Mouse (Mus musculus): ENCODE measurements around the gene Tm9sf2. TPM values are rescaled to one million over a fixed set of nuclear protein-coding genes. Genes with fewer than 3 reads are reported as not detected.

Gene Tm9sf2
- polyA plus RNA-seq, 1 experiment from 2014 or later = 120 TPM

GRCm38 (mm10) chr14:122105391-122106285, 1.2 kb upstream of the Tm9sf2 start:
- Histone ChIP-seq H3K4me3 (replicated peaks) (peak overlapping the region; percentile 44), H3K27me3 (no peaks in the 10 kb centered on the region), H3K27ac (peak overlapping the region; percentile 85), H3K9me3 (no peaks in the 10 kb centered on the region), H3K36me3 (replicated peaks) (no peaks in the 10 kb centered on the region; the same call in 1 of the 2 replicates), H3K4me1 (peaks cover 36% of the 10 kb centered on the region), H3K4me2 (peak overlapping the region; percentile 76), H3K9ac (peak overlapping the region; percentile 53; the same call in 1 of the 2 replicates)
- 74% methylated on average over 16 of the region's 16 CpGs for WGBS
- ATAC-seq (ENCODE audit: low FRiP score) = no peak

- peak overlapping the region; percentile 94 for H3K27ac ChIP-seq
- peak; percentile 31; the same call in 1 of the 2 replicates for ATAC-seq (ENCODE audit: low FRiP score)
- H3K9me3 ChIP-seq = no peaks in the 10 kb centered on the region
- no peaks in the 10 kb centered on the region; the same call in 1 of the 2 replicates for H3K36me3 ChIP-seq (replicated peaks)
- WGBS = 6% methylated on average over 42 of the region's 44 CpGs
- H3K4me2 ChIP-seq = peak overlapping the region; percentile 76
- peak overlapping the region; percentile 98 for H3K4me3 ChIP-seq (replicated peaks)
- H3K9ac ChIP-seq = peak overlapping the region; percentile 90
- no peaks in the 10 kb centered on the region for H3K27me3 ChIP-seq
- peaks cover 36% of the 10 kb centered on the region for H3K4me1 ChIP-seq
Observed at GRCm38 (mm10) chr14:122107481-122108214, 810 bp downstream of the Tm9sf2 start.

GRCm38 (mm10) chr14:122111681-122112080, 4.8 kb downstream of the Tm9sf2 start:
- no peaks in the 10 kb centered on the region for H3K9me3 ChIP-seq
- WGBS = 93% methylated on average over 2 of the region's 2 CpGs
- no peak overlapping the region for H3K4me3 ChIP-seq (replicated peaks)

GRCm38 (mm10) chr14:122112311-122112710, 5.5 kb downstream of the Tm9sf2 start:
- H3K4me1 ChIP-seq = peaks cover 21% of the 10 kb centered on the region
- H3K9me3 ChIP-seq = no peaks in the 10 kb centered on the region
- H3K4me2 ChIP-seq = no peak overlapping the region
- H3K36me3 ChIP-seq (replicated peaks) = no peaks in the 10 kb centered on the region; the same call in 1 of the 2 replicates
- H3K27ac ChIP-seq = no peak overlapping the region
- 87% methylated on average over 5 of the region's 5 CpGs for WGBS
- no peak for ATAC-seq (ENCODE audit: low FRiP score)
- H3K9ac ChIP-seq = no peak overlapping the region
- no peaks in the 10 kb centered on the region for H3K27me3 ChIP-seq
- no peak overlapping the region for H3K4me3 ChIP-seq (replicated peaks)

More at GRCm38 (mm10) chr14:122111681-122112080, 4.8 kb downstream of the Tm9sf2 start:
- H3K4me1 ChIP-seq = peaks cover 21% of the 10 kb centered on the region
- no peaks in the 10 kb centered on the region for H3K27me3 ChIP-seq
- no peaks in the 10 kb centered on the region; the same call in 1 of the 2 replicates for H3K36me3 ChIP-seq (replicated peaks)
- ATAC-seq (ENCODE audit: low FRiP score) = no peak
- no peak overlapping the region for H3K9ac ChIP-seq
- no peak overlapping the region for H3K4me2 ChIP-seq
- H3K27ac ChIP-seq = no peak overlapping the region

GRCm38 (mm10) chr14:122116200-122116599, 9.4 kb downstream of the Tm9sf2 start:
- H3K36me3 ChIP-seq (replicated peaks) = peaks cover 4% of the 10 kb centered on the region; the same call in 1 of the 2 replicates
- H3K4me1 ChIP-seq = no peaks in the 10 kb centered on the region
- 95% methylated on average over 1 of the region's 1 CpGs for WGBS
- no peak overlapping the region for H3K9ac ChIP-seq
- no peaks in the 10 kb centered on the region for H3K9me3 ChIP-seq
- H3K4me2 ChIP-seq = no peak overlapping the region
- no peaks in the 10 kb centered on the region for H3K27me3 ChIP-seq
- no peak overlapping the region for H3K4me3 ChIP-seq (replicated peaks)
- H3K27ac ChIP-seq = no peak overlapping the region
- no peak for ATAC-seq (ENCODE audit: low FRiP score)

GRCm38 (mm10) chr14:122130111-122130797, 23.4 kb downstream of the Tm9sf2 start:
- Histone ChIP-seq H3K9ac (no peak overlapping the region), H3K4me1 (no peaks in the 10 kb centered on the region), H3K36me3 (replicated peaks) (peaks cover 36% of the 10 kb centered on the region), H3K4me3 (replicated peaks) (no peak overlapping the region), H3K27me3 (no peaks in the 10 kb centered on the region), H3K4me2 (no peak overlapping the region), H3K27ac (no peak overlapping the region), H3K9me3 (no peaks in the 10 kb centered on the region)
- 89% methylated on average over 5 of the region's 5 CpGs for WGBS
- ATAC-seq (ENCODE audit: low FRiP score) = no peak

- no peaks in the 10 kb centered on the region for H3K27me3 ChIP-seq
- no peak overlapping the region for H3K27ac ChIP-seq
- H3K4me1 ChIP-seq = no peaks in the 10 kb centered on the region
- H3K36me3 ChIP-seq (replicated peaks) = peaks cover 31% of the 10 kb centered on the region
- no peak overlapping the region for H3K9ac ChIP-seq
- ATAC-seq (ENCODE audit: low FRiP score) = no peak
- H3K4me2 ChIP-seq = no peak overlapping the region
- H3K4me3 ChIP-seq (replicated peaks) = no peak overlapping the region
- 88% methylated on average over 2 of the region's 2 CpGs for whole genome bisulfite sequencing
- no peaks in the 10 kb centered on the region for H3K9me3 ChIP-seq
Observed at GRCm38 (mm10) chr14:122131644-122132043, 24.8 kb downstream of the Tm9sf2 start.

- Histone ChIP-seq H3K27me3 (no peaks in the 10 kb centered on the region), H3K4me1 (no peaks in the 10 kb centered on the region), H3K4me3 (replicated peaks) (no peak overlapping the region), H3K4me2 (no peak overlapping the region), H3K9ac (no peak overlapping the region), H3K27ac (no peak overlapping the region), H3K36me3 (replicated peaks) (peaks cover 40% of the 10 kb centered on the region), H3K9me3 (no peaks in the 10 kb centered on the region)
- ATAC-seq (ENCODE audit: low FRiP score) = no peak
- 95% methylated on average over 3 of the region's 3 CpGs for WGBS
Observed at GRCm38 (mm10) chr14:122136368-122136928, 29.6 kb downstream of the Tm9sf2 start.

- Histone ChIP-seq H3K27ac (no peak overlapping the region), H3K4me3 (replicated peaks) (no peak overlapping the region), H3K4me1 (no peaks in the 10 kb centered on the region), H3K4me2 (no peak overlapping the region), H3K27me3 (no peaks in the 10 kb centered on the region), H3K36me3 (replicated peaks) (peaks cover 47% of the 10 kb centered on the region), H3K9ac (no peak overlapping the region), H3K9me3 (no peaks in the 10 kb centered on the region)
- ATAC-seq (ENCODE audit: low FRiP score) = no peak
- 96% methylated on average over 7 of the region's 7 CpGs for WGBS
Observed at GRCm38 (mm10) chr14:122137234-122137633, 30.4 kb downstream of the Tm9sf2 start.

- H3K9me3 ChIP-seq = no peaks in the 10 kb centered on the region
- no peaks in the 10 kb centered on the region for H3K27me3 ChIP-seq
- peaks cover 65% of the 10 kb centered on the region for H3K36me3 ChIP-seq (replicated peaks)
- no peak overlapping the region for H3K9ac ChIP-seq
- 48% methylated on average over 1 of the region's 1 CpGs for WGBS
- no peak overlapping the region for H3K27ac ChIP-seq
- H3K4me3 ChIP-seq (replicated peaks) = no peak overlapping the region
- no peaks in the 10 kb centered on the region for H3K4me1 ChIP-seq
- no peak overlapping the region for H3K4me2 ChIP-seq
- ATAC-seq (ENCODE audit: low FRiP score) = no peak
Observed at GRCm38 (mm10) chr14:122140126-122140525, 33.3 kb downstream of the Tm9sf2 start.

- Histone ChIP-seq H3K27me3 (no peaks in the 10 kb centered on the region), H3K27ac (no peak overlapping the region), H3K9ac (no peak overlapping the region), H3K4me3 (replicated peaks) (no peak overlapping the region), H3K4me2 (no peak overlapping the region), H3K36me3 (replicated peaks) (peaks cover 82% of the 10 kb centered on the region), H3K4me1 (no peaks in the 10 kb centered on the region), H3K9me3 (no peaks in the 10 kb centered on the region)
- 96% methylated on average over 4 of the region's 4 CpGs for WGBS
- no peak for ATAC-seq (ENCODE audit: low FRiP score)
Observed at GRCm38 (mm10) chr14:122143585-122144269, 36.9 kb downstream of the Tm9sf2 start.

Data from forebrain, embryonic 12.5 days (tissue).